Mouse (Mus musculus) ES-E14 (cell line): Measurements from ENCODE around the gene Dab1.

Experiments
- HCFC1 ChIP-seq: IDR thresholded peaks from 2 replicates; pipeline ENCODE4 v1.6.1; 2012; ENCODE audit warnings: low read length, inconsistent platforms, borderline replicate concordance; ENCODE audit not compliant: insufficient read depth
- MAFK ChIP-seq: IDR thresholded peaks from 2 replicates; pipeline ENCODE4 v1.6.1; 2014; ENCODE audit warnings: mild to moderate bottlenecking, low read depth, low read length, inconsistent platforms; ENCODE audit not compliant: insufficient read depth
- ZC3H11A ChIP-seq: IDR thresholded peaks from 2 replicates; pipeline ENCODE4 v1.6.1; 2012; ENCODE audit warnings: low read depth, mild to moderate bottlenecking, inconsistent platforms, low read length, borderline replicate concordance
- ZNF384 ChIP-seq: IDR thresholded peaks from 2 replicates; pipeline ENCODE4 v1.6.1; 2012; ENCODE audit warnings: low read depth, low read length, inconsistent platforms

GRCm38 (mm10) chr4:104770331-104770730 is 1151.2 kb downstream of the Dab1 start:
- no peak for TF ChIP-seq ZNF384
- TF ChIP-seq MAFK: no peak
- TF ChIP-seq ZC3H11A: no peak
- no peak for TF ChIP-seq HCFC1
